Comparison of ENCODE assay signal across 6 mouse cellular contexts in the genomic region with DNA sequence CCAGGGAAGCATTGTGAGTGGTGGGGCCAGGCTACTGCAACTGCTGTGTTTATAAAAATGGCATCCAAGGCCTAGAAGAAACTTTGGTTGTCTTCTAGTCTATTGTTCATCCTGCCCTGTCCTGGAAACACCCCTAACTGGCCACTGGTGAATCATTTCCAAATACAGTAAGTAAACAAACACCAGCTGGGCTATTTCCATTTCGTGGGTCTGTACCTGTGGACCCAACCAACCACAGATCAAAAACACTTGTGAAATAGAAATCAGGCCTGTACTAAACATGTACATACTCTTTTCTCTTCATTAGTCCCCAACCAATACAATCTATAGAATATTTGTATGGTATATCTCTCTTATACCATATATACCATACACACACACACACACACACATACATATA. TPM values are rescaled to one million over a fixed set of nuclear protein-coding genes. Genes with fewer than 3 reads are reported as not detected.
"Had no signal": no experiment of that assay in that cellular context is flagged by ENCODE, and none has a peak within 500 bp of the region (broad histone marks: within the 10 kb centered on the region; RNA-seq: fewer than 3 reads in every experiment).

No protein-coding gene starts in this region.

RNA-seq across cellular contexts. Expression of a gene that starts 59.8 kb away (rescaled TPM):
- total RNA-seq: common myeloid progenitor, adult 5-6 weeks; forebrain, postnatal 0 days; granulocyte monocyte progenitor cell, adult 5-6 weeks had no signal
- polyA plus RNA-seq: cortical plate, adult 2 months; erythroblast, embryonic 14.5 days; forebrain, embryonic 13.5 days had no signal
